Mouse (Mus musculus): Measurements from ENCODE around the gene Cap1.
A peak's percentile ranks its signal among the peaks of the same experiment; 100 is the strongest.

Cap1 gene

DNA sequence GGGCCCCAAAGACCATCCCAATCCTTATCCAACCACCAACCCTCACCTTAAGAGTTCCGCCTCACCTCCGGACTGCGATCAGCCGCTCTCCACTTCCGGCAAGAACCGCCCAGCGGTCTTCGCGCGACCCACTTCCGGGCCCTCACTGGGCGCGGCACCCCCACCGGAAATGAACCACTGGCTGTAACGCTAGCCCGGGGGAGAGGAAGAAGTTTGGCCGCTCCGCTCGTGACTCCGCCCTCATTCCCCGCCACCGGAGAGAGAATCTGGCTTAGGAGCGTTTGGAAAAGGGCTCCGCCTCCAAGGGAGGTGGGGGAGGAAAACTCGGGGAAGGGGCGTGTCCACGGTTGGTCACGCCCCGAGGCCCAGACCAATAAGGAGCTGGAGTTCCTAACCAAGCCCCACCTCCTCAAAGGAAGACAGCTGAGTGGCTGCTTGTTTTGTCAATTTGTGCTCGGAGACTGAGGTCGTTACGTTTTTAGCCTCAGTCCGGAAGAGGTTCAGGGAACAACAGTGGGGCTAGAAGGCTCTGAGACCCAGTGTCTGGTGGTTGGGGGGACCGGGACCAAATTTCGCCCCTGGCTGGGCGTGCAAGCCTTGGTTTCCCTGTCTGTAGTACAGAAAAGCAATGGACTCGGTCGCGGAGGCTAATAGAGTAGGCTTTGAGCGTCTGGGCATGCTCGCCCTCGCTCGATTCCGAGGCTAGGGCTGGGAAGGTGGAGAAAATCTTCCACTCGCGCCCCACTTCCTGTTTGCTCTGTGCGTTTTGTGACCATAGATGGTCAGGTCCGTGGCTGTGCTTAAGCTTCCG is at the start of gene Cap1:
Cap1 (minus strand) TSS at position 289 of the 811 bp plus-strand sequence.
- peak; percentile 100 for DNase-seq (ENCODE audit: low read depth, low spot score)

- no peak for DNase-seq (ENCODE audit: low read depth, low spot score)
These were observed 48.0 kb upstream of the Cap1 start for GRCm38 (mm10) chr4:122933857-122934256.

GRCm38 (mm10) chr4:122933051-122933591 is 47.3 kb upstream of the Cap1 start:
- DNase-seq (ENCODE audit: low read depth, low spot score), result no peak

DNA sequence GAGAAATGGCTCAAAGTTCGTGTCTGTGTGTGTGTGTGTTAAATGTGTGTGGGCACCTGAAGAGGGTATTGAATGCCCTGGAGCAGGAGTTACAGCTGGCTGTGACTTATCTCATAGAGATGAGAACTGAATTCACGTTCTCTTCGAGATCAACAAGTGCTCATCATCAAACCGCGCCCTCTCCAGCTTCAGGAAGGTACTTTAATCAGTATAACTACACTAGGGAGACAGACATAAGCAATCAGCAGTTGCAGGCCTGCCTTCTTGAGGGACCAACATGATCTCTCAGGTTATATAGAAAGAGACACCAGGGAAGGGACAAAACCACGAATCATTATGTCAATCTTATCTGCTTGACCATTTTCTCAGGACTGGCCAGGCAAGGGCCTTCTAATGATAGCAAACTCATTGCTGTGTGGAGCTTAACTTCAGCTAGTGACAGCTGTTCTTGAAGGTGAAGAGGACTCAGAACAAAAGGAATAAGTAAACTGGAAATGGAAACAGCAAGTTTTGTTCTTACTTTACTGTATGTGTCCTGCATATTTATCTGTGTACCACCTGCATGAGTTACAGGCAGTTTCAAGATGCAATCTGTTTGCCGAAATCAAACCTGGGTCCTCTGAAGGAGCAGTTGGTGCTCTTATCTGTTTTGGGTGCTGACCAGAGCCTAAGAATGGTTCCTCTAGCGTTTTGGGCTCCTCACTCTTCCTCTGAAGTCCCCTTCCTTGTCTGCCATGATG is 46.6 kb upstream of the Cap1 start:
- DNase-seq (ENCODE audit: low read depth, low spot score), result no peak

DNA sequence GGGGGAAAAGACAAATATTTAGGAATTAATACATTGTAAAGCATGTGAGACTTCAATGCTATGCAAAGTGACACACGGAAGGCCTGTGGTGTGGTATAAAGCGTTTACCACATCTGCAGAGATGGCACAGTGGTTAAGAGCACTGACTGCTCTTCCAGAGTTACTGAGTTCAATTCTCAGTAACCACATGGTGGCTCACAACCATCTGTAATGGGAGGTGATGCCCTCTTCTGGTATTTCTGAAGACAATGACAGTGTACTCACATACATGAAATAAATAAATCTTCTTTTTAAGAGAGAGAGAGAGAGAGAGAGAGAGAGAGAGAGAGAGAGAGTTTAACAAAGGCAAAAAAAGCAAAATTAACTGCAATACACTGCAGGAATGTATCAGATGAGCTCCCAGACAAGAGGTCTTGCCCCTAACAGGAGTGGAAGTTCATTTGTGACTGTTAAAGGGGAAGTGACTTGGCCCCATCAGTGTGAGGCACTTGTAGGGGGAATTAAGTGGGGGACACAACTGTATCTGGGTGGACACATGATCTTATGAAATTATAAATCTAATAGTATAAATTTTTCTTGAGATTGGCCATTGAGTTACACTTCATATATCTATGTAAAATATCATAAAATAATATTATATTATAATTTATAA is 45.2 kb upstream of the Cap1 start:
- no peak for DNase-seq (ENCODE audit: low read depth, low spot score)

GRCm38 (mm10) chr4:122923392-122924344 is 37.8 kb upstream of the Cap1 start:
- no peak for DNase-seq (ENCODE audit: low read depth, low spot score)

- no peak for DNase-seq (ENCODE audit: low read depth, low spot score)
These were observed 37.0 kb upstream of the Cap1 start for GRCm38 (mm10) chr4:122922841-122923240.

- DNase-seq (ENCODE audit: low read depth, low spot score), result no peak
These were observed 30.1 kb upstream of the Cap1 start for GRCm38 (mm10) chr4:122915985-122916384.

- no peak for DNase-seq (ENCODE audit: low read depth, low spot score)
These were observed 28.3 kb upstream of the Cap1 start for GRCm38 (mm10) chr4:122914186-122914585.

DNA sequence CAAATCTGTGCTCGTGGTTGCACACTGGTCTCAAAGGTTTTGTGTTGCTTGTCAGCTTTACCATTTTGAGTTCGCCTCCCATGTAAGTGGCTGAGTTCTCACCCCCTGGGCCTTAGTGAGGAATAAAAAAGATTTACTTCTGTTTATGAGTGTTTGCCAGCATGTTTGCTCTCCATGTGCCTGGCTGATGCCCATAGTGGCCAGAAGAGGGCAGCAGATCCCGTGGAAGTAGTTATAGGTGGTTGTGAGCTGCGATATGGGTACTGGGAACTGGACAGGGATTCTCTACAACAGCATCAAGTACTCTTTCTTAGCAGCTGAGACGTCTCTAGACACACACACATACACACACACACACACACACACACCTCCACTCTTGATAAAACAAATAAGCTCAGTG is 26.8 kb upstream of the Cap1 start:
- no peak for DNase-seq (ENCODE audit: low read depth, low spot score)

GRCm38 (mm10) chr4:122910577-122910976 is 24.7 kb upstream of the Cap1 start:
- DNase-seq (ENCODE audit: low read depth, low spot score), result no peak

DNA sequence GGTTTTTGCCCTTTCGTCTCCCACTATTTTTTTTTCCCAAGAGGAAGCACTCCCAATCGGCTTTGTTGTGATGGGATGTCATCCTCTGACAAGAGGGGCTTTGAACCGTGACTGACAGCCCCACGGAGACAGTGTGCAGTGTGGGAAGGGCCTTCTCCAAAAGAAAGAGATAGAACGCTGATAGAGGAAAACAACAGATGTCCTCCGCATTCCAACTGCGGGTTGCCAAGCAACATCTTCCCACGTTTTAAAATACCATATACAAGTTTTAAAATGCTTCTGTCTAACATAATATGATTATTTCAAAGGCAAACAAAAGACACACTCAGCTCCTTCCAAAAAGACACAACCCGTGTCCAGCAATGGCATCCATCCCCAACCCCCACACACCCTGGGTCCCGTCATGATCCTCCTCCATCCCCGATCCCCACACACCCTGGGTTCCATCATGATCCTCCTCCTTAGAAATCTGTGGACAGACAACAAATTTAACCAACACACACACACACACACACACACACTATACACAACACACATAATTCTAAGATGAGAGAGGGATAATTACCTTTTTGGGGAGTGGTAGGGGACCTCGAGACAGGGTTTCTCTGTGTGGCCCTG is 23.8 kb upstream of the Cap1 start:
- DNase-seq (ENCODE audit: low read depth, low spot score), result peak; percentile 69

GRCm38 (mm10) chr4:122905359-122905758 is 19.5 kb upstream of the Cap1 start:
- no peak for DNase-seq (ENCODE audit: low read depth, low spot score)

DNA sequence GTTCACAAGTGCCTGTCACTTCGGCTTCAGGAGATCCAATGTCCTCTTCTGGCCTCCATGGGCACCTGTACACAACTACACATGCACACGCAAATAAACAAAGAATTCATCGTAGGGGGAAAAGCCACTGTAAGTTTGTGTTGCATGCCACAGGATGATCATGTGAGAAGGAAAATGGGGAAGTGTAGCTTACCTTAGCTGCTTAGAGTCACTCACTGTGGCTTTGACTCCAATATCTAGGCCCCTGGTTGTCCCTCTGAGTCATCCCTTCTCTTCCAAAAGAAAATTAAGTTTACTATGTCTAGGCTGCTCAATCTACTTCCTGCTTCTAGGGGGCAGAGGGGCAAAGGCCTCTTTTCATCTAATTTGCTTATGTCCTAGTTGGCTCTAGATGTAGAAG is 17.9 kb upstream of the Cap1 start:
- DNase-seq (ENCODE audit: low read depth, low spot score), result no peak

- no peak for DNase-seq (ENCODE audit: low read depth, low spot score)
These were observed 16.3 kb upstream of the Cap1 start for GRCm38 (mm10) chr4:122902156-122902555.

- DNase-seq (ENCODE audit: low read depth, low spot score), result no peak
These were observed 12.5 kb upstream of the Cap1 start for GRCm38 (mm10) chr4:122898313-122898712.

- DNase-seq (ENCODE audit: low read depth, low spot score), result no peak
These were observed 11.9 kb upstream of the Cap1 start for GRCm38 (mm10) chr4:122897750-122898149.

DNA sequence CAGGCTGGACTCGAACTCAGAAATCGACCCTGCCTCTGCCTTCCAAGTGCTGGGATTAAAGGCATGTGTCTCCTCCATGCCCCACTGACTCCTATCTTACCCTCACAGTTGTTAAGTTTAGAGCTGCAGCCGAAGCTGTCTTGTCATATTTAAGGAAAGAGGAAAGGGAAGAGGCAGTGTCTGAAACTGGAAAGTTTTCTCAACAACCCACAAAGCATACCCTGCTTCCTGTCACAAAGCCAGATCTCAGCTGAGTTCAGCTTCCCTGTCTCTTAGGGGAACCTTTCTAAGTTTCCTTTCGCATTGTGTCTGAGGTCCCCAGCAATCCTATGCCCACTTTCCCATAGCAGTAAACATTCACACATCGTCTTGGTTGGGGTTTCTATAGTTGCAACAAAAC is 6.3 kb upstream of the Cap1 start:
- DNase-seq (ENCODE audit: low read depth, low spot score), result no peak

DNA sequence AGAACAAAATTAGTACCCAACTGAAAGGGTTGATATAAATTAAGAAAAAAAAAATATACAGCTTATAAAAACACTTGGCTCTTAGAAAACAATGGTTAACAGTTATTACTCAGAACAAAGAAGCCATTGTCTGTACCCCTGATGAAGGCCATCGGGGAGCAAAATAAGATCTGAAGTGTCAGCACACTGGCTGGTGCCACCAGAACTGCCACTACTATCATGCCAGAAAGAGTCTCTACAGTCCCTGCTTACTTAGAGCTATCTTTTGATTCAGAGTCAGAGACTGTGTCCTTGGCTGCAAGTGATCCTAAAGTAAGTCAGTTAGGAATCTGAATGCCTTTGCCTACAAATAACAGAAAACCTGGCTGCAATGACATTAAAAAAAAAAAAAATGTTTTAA is 5.7 kb upstream of the Cap1 start:
- DNase-seq (ENCODE audit: low read depth, low spot score), result no peak

- peak; percentile 90 for DNase-seq (ENCODE audit: low read depth, low spot score)
These were observed 5.1 kb upstream of the Cap1 start for GRCm38 (mm10) chr4:122890881-122891481.

Measured in telencephalon, adult 2 months (tissue).